Mouse (Mus musculus) CH12.LX (cell line): ENCODE results near the gene Stxbp1. TPM values are rescaled to one million over a fixed set of nuclear protein-coding genes. Genes with fewer than 3 reads are reported as not detected.

Experiments used
- DNase-seq: peaks from one replicate; pipeline ENCODE4 v3.0.0-alpha.2; 2013; ENCODE audit errors: extremely low read depth
- H3K27ac ChIP-seq: 2 replicates; pipeline ENCODE4 v1.5.1; 2012; ENCODE audit warnings: low read depth, mild to moderate bottlenecking, control low read depth, moderate library complexity; ENCODE audit not compliant: insufficient read depth
- H3K27me3 ChIP-seq: replicated peaks from 2 replicates; pipeline ENCODE3; 2012; ENCODE audit warnings: inconsistent platforms
- H3K36me3 ChIP-seq, 2 experiments: replicated peaks in 1 of 2; 2 replicates each; pipeline versions ENCODE3 to v1.6.1; 2012; ENCODE audit warnings: inconsistent platforms in 1 of 2, low read length in 1 of 2, mild to moderate bottlenecking in 1 of 2, mixed read lengths in 1 of 2, moderate library complexity in 1 of 2; ENCODE audit not compliant: control insufficient read depth in 1 of 2, insufficient read depth in 1 of 2
- H3K4me1 ChIP-seq, 2 experiments: 2 replicates each; pipeline ENCODE4 v1.6.1; 2012; ENCODE audit warnings: inconsistent platforms in 1 of 2, moderate library complexity in 1 of 2; ENCODE audit not compliant: insufficient read depth in 2 of 2, control insufficient read depth in 1 of 2
- H3K4me2 ChIP-seq: 2 replicates; pipeline ENCODE4 v1.6.1; 2012; ENCODE audit warnings: low read depth, mild to moderate bottlenecking, control low read depth; ENCODE audit not compliant: poor library complexity, insufficient read depth, severe bottlenecking
- H3K4me3 ChIP-seq, 3 experiments: fragments of 150-350 bp in 1 of 3; sonication (generic) in 1 of 3; replicated peaks in 1 of 3; 2 replicates each; pipeline versions ENCODE3 to v1.5.1; 2011 to 2012; ENCODE audit warnings: low read depth in 2 of 3, low read length in 2 of 3, mild to moderate bottlenecking in 2 of 3, moderate library complexity in 2 of 3, control low read depth in 1 of 3, improper control_type of control experiment in 1 of 3, inconsistent platforms in 1 of 3, mixed read lengths in 1 of 3; ENCODE audit not compliant: poor library complexity in 1 of 3
- H3K79me2 ChIP-seq: replicated peaks from 2 replicates; pipeline ENCODE4 v1.6.1; 2012; ENCODE audit warnings: mild to moderate bottlenecking, moderate library complexity; ENCODE audit not compliant: control insufficient read depth, poor library complexity, insufficient read depth, severe bottlenecking; ENCODE audit errors: extremely low read depth
- H3K9ac ChIP-seq: 2 replicates; pipeline ENCODE4 v1.6.1; 2012; ENCODE audit warnings: low read depth, mild to moderate bottlenecking, control low read depth, moderate library complexity; ENCODE audit not compliant: insufficient read depth
- H3K9me3 ChIP-seq: replicated peaks from 2 replicates; pipeline ENCODE3; 2012; ENCODE audit warnings: low read length, inconsistent platforms, mixed read lengths
- BHLHE40 ChIP-seq: IDR thresholded peaks from 2 replicates; pipeline ENCODE4 v1.6.1; 2011; ENCODE audit warnings: mild to moderate bottlenecking, low read depth, low read length, improper control_type of control experiment
- CHD1 ChIP-seq: IDR thresholded peaks from 2 replicates; pipeline ENCODE4 v1.6.1; 2012; ENCODE audit warnings: low read depth, low read length, improper control_type of control experiment, inconsistent platforms
- CTCF ChIP-seq, 2 experiments: IDR thresholded peaks in 1 of 2; conservative IDR thresholded peaks in 1 of 2; 2 replicates each; pipeline ENCODE4 v1.5.1; 2011 to 2012; ENCODE audit warnings: low read depth in 2 of 2, low read length in 2 of 2, improper control_type of control experiment in 1 of 2, inconsistent platforms in 1 of 2, mild to moderate bottlenecking in 1 of 2, moderate library complexity in 1 of 2
- E2F4 ChIP-seq: IDR thresholded peaks from 2 replicates; pipeline ENCODE4 v1.6.1; 2011; ENCODE audit warnings: low read depth, low read length, improper control_type of control experiment; ENCODE audit not compliant: insufficient replicate concordance
- ELF1 ChIP-seq: IDR thresholded peaks from 2 replicates; pipeline ENCODE4 v1.6.1; 2014; ENCODE audit warnings: low read depth, mild to moderate bottlenecking, inconsistent platforms, low read length, improper control_type of control experiment
- EP300 ChIP-seq: IDR thresholded peaks from 2 replicates; pipeline ENCODE4 v1.6.1; 2011; ENCODE audit warnings: low read length, improper control_type of control experiment
- HCFC1 ChIP-seq: IDR thresholded peaks from 2 replicates; pipeline ENCODE4 v1.6.1; 2012; ENCODE audit warnings: low read depth, mild to moderate bottlenecking, inconsistent platforms, low read length, improper control_type of control experiment
- IRF4 ChIP-seq: IDR thresholded peaks from 2 replicates; pipeline ENCODE4 v1.6.1; 2014; ENCODE audit warnings: low read depth, mild to moderate bottlenecking, inconsistent platforms, low read length, improper control_type of control experiment
- JUN ChIP-seq: IDR thresholded peaks from 2 replicates; pipeline ENCODE4 v1.6.1; 2011; ENCODE audit warnings: low read depth, mild to moderate bottlenecking, low read length, improper control_type of control experiment, moderate library complexity; ENCODE audit not compliant: insufficient read depth
- JUND ChIP-seq: conservative IDR thresholded peaks from 2 replicates; pipeline ENCODE4 v1.6.1; 2011; ENCODE audit warnings: low read depth, low read length, improper control_type of control experiment
- MAX ChIP-seq: IDR thresholded peaks from 2 replicates; pipeline ENCODE4 v1.6.1; 2011; ENCODE audit warnings: low read length, improper control_type of control experiment
- MAZ ChIP-seq: IDR thresholded peaks from 2 replicates; pipeline ENCODE4 v1.6.1; 2012; ENCODE audit warnings: low read depth, mild to moderate bottlenecking, inconsistent platforms, low read length, improper control_type of control experiment, moderate library complexity
- MEF2A ChIP-seq: IDR thresholded peaks from 2 replicates; pipeline ENCODE4 v1.6.1; 2014; ENCODE audit warnings: low read depth, mild to moderate bottlenecking, inconsistent platforms, low read length, improper control_type of control experiment, borderline replicate concordance
- MXI1 ChIP-seq: IDR thresholded peaks from 2 replicates; pipeline ENCODE4 v1.6.1; 2011; ENCODE audit warnings: mild to moderate bottlenecking, low read depth, low read length, improper control_type of control experiment
- NRF1 ChIP-seq: IDR thresholded peaks from 2 replicates; pipeline ENCODE4 v1.6.1; 2014; ENCODE audit warnings: low read depth, mild to moderate bottlenecking, inconsistent platforms, low read length, improper control_type of control experiment, moderate library complexity
- POLR2A ChIP-seq: IDR thresholded peaks from 2 replicates; pipeline ENCODE4 v1.6.1; 2011; ENCODE audit warnings: low read depth, mild to moderate bottlenecking, improper control_type of control experiment, low read length
- RAD21 ChIP-seq: IDR thresholded peaks from 2 replicates; pipeline ENCODE4 v1.6.1; 2011; ENCODE audit warnings: low read depth, mild to moderate bottlenecking, low read length, improper control_type of control experiment, moderate library complexity
- SIN3A ChIP-seq: IDR thresholded peaks from 2 replicates; pipeline ENCODE4 v1.6.1; 2012; ENCODE audit warnings: low read length, improper control_type of control experiment, inconsistent platforms
- TBP ChIP-seq: conservative IDR thresholded peaks from 2 replicates; pipeline ENCODE4 v1.6.1; 2011; ENCODE audit warnings: low read depth, low read length, improper control_type of control experiment
- TCF12 ChIP-seq: IDR thresholded peaks from 2 replicates; pipeline ENCODE4 v1.6.1; 2014; ENCODE audit warnings: low read depth, mild to moderate bottlenecking, inconsistent platforms, low read length, improper control_type of control experiment
- UBTF ChIP-seq: IDR thresholded peaks from 2 replicates; pipeline ENCODE4 v1.6.1; 2012; ENCODE audit warnings: low read depth, mild to moderate bottlenecking, inconsistent platforms, low read length, improper control_type of control experiment, moderate library complexity
- USF1 ChIP-seq: IDR thresholded peaks from 2 replicates; pipeline ENCODE4 v1.6.1; 2014; ENCODE audit warnings: low read depth, mild to moderate bottlenecking, inconsistent platforms, low read length, improper control_type of control experiment
- USF2 ChIP-seq: conservative IDR thresholded peaks from 2 replicates; pipeline ENCODE4 v1.6.1; 2011; ENCODE audit warnings: low read depth, low read length, improper control_type of control experiment
- ZC3H11A ChIP-seq: IDR thresholded peaks from 2 replicates; pipeline ENCODE4 v1.6.1; 2012; ENCODE audit warnings: low read depth, mild to moderate bottlenecking, inconsistent platforms, low read length, improper control_type of control experiment
- ZMIZ1 ChIP-seq: IDR thresholded peaks from 2 replicates; pipeline ENCODE4 v1.6.1; 2012; ENCODE audit warnings: low read depth, mild to moderate bottlenecking, inconsistent platforms, low read length, improper control_type of control experiment
- ZNF384 ChIP-seq: IDR thresholded peaks from 2 replicates; pipeline ENCODE4 v1.6.1; 2012; ENCODE audit warnings: low read depth, low read length, improper control_type of control experiment, inconsistent platforms
- dilution Hi-C: fragments of 300-500 bp; cut with MboI; formaldehyde crosslinking; loops from 2 replicates; pipeline ENCODE4 v1.14.3; 2020; ENCODE audit warnings: low sequenced_read_pairs; ENCODE audit not compliant: extremely low pct_unique_long_range_greater_than_20kb, extremely low pct_ligation_motif_present
- in situ Hi-C: fragments of 300-500 bp; cut with MboI; formaldehyde crosslinking; loops from 3 replicates; pipeline ENCODE4 v1.14.3; 2019; ENCODE audit warnings: low sequenced_read_pairs, low pct_ligation_motif_present, low pct_unique_long_range_greater_than_20kb, mixed read lengths
- polyA plus RNA-seq: library from polyadenylated mRNA; unstranded; fragments of >175 nt; gene quantifications from 2 replicates; pipeline ENCODE4 v1.2.1, GENCODE M21; 2012; ENCODE audit warnings: low read depth; ENCODE audit not compliant: insufficient read length
- total RNA-seq, 2 experiments: library from RNA; depleted of rRNA; stranded (reverse); fragments of 300-350 nt in 1 of 2; fragments of >200 nt in 1 of 2; gene quantifications; 2 replicates each; pipeline ENCODE4 v1.2.3; 2012 to 2014

Stxbp1 gene
- total RNA-seq (2012; rRNA removed), result 1.4 and 2.5 TPM in 2 replicates
- 1.5 and 1.6 TPM in 2 replicates for total RNA-seq (2014; rRNA removed)
- polyA plus RNA-seq, result 8.3 and 10.4 TPM in 2 replicates

GRCm38 (mm10) chr2:32846805-32847467 is at the start of gene Stxbp1:
Stxbp1 (minus strand) TSS chr2:32847245.
- Histone ChIP-seq H3K9me3 (no peaks in the 10 kb centered on the region), H3K79me2 (no peaks in the 10 kb centered on the region), H3K4me2 (peak within 1 kb of the TSS; percentile 98), H3K36me3 (peaks cover 0 to 2% of the 10 kb centered on the region in 2 experiments), H3K27ac (no peak within 1 kb of the TSS), H3K4me1 (peaks cover 0 to 20% of the 10 kb centered on the region in 2 experiments; a peak in 2 of 4 replicates), H3K9ac (peak within 1 kb of the TSS; percentile 48), H3K4me3 (peak within 1 kb of the TSS; percentile 70 to 95 (median 74)), H3K27me3 (peaks cover 3% of the 10 kb centered on the region)
- TF ChIP-seq USF2 (no peak), E2F4 (no peak), NRF1 (peak; percentile 27; the same call in 1 of the 2 replicates), TBP (no peak), BHLHE40 (peak; percentile 75), UBTF (no peak), IRF4 (no peak), POLR2A (peak; percentile 38; the same call in 1 of the 2 replicates), MAZ (0 out of 2 replicates have a peak, but pooled peaks have one; percentile 17), CTCF (conservative IDR thresholded peaks at IDR 0.05 in 1 of 2, IDR thresholded peaks at IDR 0.05 in 1 of 2; ENCODE audit: low read depth in 2 of 2, low read length in 2 of 2) (no peak), SIN3A (peak; percentile 59; the same call in 1 of the 2 replicates), MAX (no peak), HCFC1 (0 out of 2 replicates have a peak, but pooled peaks have one; percentile 37), MXI1 (no peak), ZMIZ1 (no peak), EP300 (no peak)
- peak; percentile 82 for DNase-seq
- dilution Hi-C loops (no loop called here), in situ Hi-C loops (no loop called here)

- no peak overlapping the region; the same call in 1 of the 2 replicates for H3K4me2 ChIP-seq
- in situ Hi-C loops (no loop called here), dilution Hi-C loops (no loop called here)
- H3K4me1 ChIP-seq, result peaks cover 22 to 50% of the 10 kb centered on the region in 2 experiments
- peak; percentile 42 for DNase-seq
- H3K36me3 ChIP-seq, result no peaks in the 10 kb centered on the region
- H3K4me3 ChIP-seq, result no peak overlapping the region
- TF ChIP-seq JUN, result no peak
- TF ChIP-seq ZC3H11A, result no peak
- TF ChIP-seq POLR2A, result no peak
- no peak for TF ChIP-seq JUND
- TF ChIP-seq ELF1, result no peak
- TF ChIP-seq MEF2A, result no peak
- no peak for TF ChIP-seq ZMIZ1
- no peak for TF ChIP-seq UBTF
- TF ChIP-seq BHLHE40, result no peak
- TF ChIP-seq USF1, result no peak
- TF ChIP-seq ZNF384, result no peak
- no peak for TF ChIP-seq IRF4
- no peak for TF ChIP-seq RAD21
- TF ChIP-seq NRF1, result no peak
- TF ChIP-seq TCF12, result no peak
- TF ChIP-seq MXI1, result no peak
- no peak for TF ChIP-seq CHD1
- no peak overlapping the region for H3K9ac ChIP-seq
- no peaks in the 10 kb centered on the region for H3K27me3 ChIP-seq
- H3K27ac ChIP-seq, result no peak overlapping the region
- no peaks in the 10 kb centered on the region for H3K79me2 ChIP-seq
- H3K9me3 ChIP-seq, result no peaks in the 10 kb centered on the region
These were observed 49.6 kb upstream of the Stxbp1 start for GRCm38 (mm10) chr2:32896507-32897147.
